Mouse (Mus musculus) intestine, embryonic 16.5 days (tissue): ENCODE measurements at regions not wholly inside any gene's neighbourhood (a gene's known extent, or its start where the extent isn't known, plus 50 kb on each side); places are given as distances from the start of the nearest gene placed in this dataset.

Source experiments
- ATAC-seq: fragments of 200-750 bp; cut with Nextera tagmentation; 2 replicates; pipeline ENCODE4 v1.8.0; 2017; ENCODE audit warnings: moderate TSS enrichment, moderate library complexity
- H3K27ac ChIP-seq: fragments of 300-500 bp; sonication (generic); 2 replicates; pipeline ENCODE4 v1.5.1; 2014; ENCODE audit warnings: mild to moderate bottlenecking, low read length
- H3K27me3 ChIP-seq: fragments of 300-500 bp; sonication (generic); replicated peaks from 2 replicates; pipeline ENCODE4 v1.6.1; 2014; ENCODE audit warnings: low read length, control low read depth, mixed read lengths; ENCODE audit not compliant: control insufficient read depth, insufficient read depth
- H3K36me3 ChIP-seq: fragments of 300-500 bp; sonication (generic); 2 replicates; pipeline ENCODE4 v1.6.1; 2014; ENCODE audit warnings: low read length, control low read depth; ENCODE audit not compliant: control insufficient read depth, insufficient read depth
- H3K4me1 ChIP-seq: fragments of 300-500 bp; sonication (generic); 2 replicates; pipeline ENCODE4 v1.6.1; 2014; ENCODE audit warnings: low read length, control low read depth, mixed read lengths; ENCODE audit not compliant: control insufficient read depth, insufficient read depth
- H3K4me2 ChIP-seq: fragments of 300-500 bp; sonication (generic); 2 replicates; pipeline ENCODE4 v1.6.1; 2014; ENCODE audit warnings: low read depth, low read length, control low read depth
- H3K4me3 ChIP-seq: fragments of 300-500 bp; sonication (generic); 2 replicates; pipeline ENCODE4 v1.5.1; 2014; ENCODE audit warnings: mild to moderate bottlenecking, low read length
- H3K9ac ChIP-seq: fragments of 300-500 bp; sonication (generic); 2 replicates; pipeline ENCODE4 v1.6.1; 2014; ENCODE audit warnings: low read depth, low read length
- H3K9me3 ChIP-seq: fragments of 300-500 bp; sonication (generic); 2 replicates; pipeline ENCODE4 v1.6.1; 2016; ENCODE audit warnings: low read length, control low read depth; ENCODE audit not compliant: control insufficient read depth
- WGBS: fragments of 180-500 bp; shearing (Covaris S2); extraction: QIAGEN DNeasy Blood & Tissue Kit; methylation state at CpG from one replicate; pipeline ENCODE4 v1.1.7; 2014; 5-methylcytosine and 5-hydroxymethylcytosine counted together

GRCm38 (mm10) chr16:30652692-30653091, 53.2 kb downstream of the Fam43a start:
- H3K36me3 ChIP-seq, result no peaks in the 10 kb centered on the region
- H3K9me3 ChIP-seq, result no peaks in the 10 kb centered on the region
- no peak overlapping the region for H3K4me3 ChIP-seq
- no peak overlapping the region for H3K27ac ChIP-seq
- no peaks in the 10 kb centered on the region for H3K4me1 ChIP-seq
- no peaks in the 10 kb centered on the region for H3K27me3 ChIP-seq
- 77% methylated on average over 4 of the region's 4 CpGs for WGBS
- no peak overlapping the region for H3K4me2 ChIP-seq
- no peak overlapping the region for H3K9ac ChIP-seq
- ATAC-seq, result no peak

- Histone ChIP-seq H3K9ac (no peak overlapping the region), H3K4me3 (no peak overlapping the region), H3K36me3 (no peaks in the 10 kb centered on the region), H3K27ac (no peak overlapping the region), H3K4me2 (no peak overlapping the region), H3K9me3 (no peaks in the 10 kb centered on the region), H3K4me1 (no peaks in the 10 kb centered on the region), H3K27me3 (no peaks in the 10 kb centered on the region)
- WGBS, result 85% methylated on average over 5 of the region's 5 CpGs
- no peak for ATAC-seq
Measured at GRCm38 (mm10) chr16:30653806-30654205, 54.3 kb downstream of the Fam43a start.

- no peak overlapping the region for H3K27ac ChIP-seq
- no peak for ATAC-seq
- no peaks in the 10 kb centered on the region for H3K27me3 ChIP-seq
- no peak overlapping the region for H3K9ac ChIP-seq
- no peak overlapping the region for H3K4me2 ChIP-seq
- no peak overlapping the region for H3K4me3 ChIP-seq
- H3K9me3 ChIP-seq, result no peaks in the 10 kb centered on the region
- H3K36me3 ChIP-seq, result no peaks in the 10 kb centered on the region
- no peaks in the 10 kb centered on the region for H3K4me1 ChIP-seq
- WGBS, result 78% methylated on average over 9 of the region's 9 CpGs
Measured at GRCm38 (mm10) chr16:30654226-30654625, 54.7 kb downstream of the Fam43a start.

- Histone ChIP-seq H3K4me2 (no peak overlapping the region), H3K4me1 (no peaks in the 10 kb centered on the region), H3K9ac (no peak overlapping the region), H3K27me3 (no peaks in the 10 kb centered on the region), H3K27ac (no peak overlapping the region), H3K36me3 (no peaks in the 10 kb centered on the region), H3K4me3 (no peak overlapping the region), H3K9me3 (no peaks in the 10 kb centered on the region)
- ATAC-seq, result peak; percentile 31; the same call in 1 of the 2 replicates
- WGBS, result 59% methylated on average over 5 of the region's 5 CpGs
Measured at GRCm38 (mm10) chr16:30655798-30656221, 56.3 kb downstream of the Fam43a start.

GRCm38 (mm10) chr16:30656881-30657280, 57.4 kb downstream of the Fam43a start:
- Histone ChIP-seq H3K9ac (no peak overlapping the region), H3K4me2 (no peak overlapping the region), H3K27me3 (no peaks in the 10 kb centered on the region), H3K4me1 (no peaks in the 10 kb centered on the region), H3K36me3 (no peaks in the 10 kb centered on the region), H3K27ac (no peak overlapping the region), H3K4me3 (no peak overlapping the region), H3K9me3 (no peaks in the 10 kb centered on the region)
- ATAC-seq, result no peak
- 83% methylated on average over 17 of the region's 17 CpGs for WGBS

GRCm38 (mm10) chr16:30658921-30659320, 59.4 kb downstream of the Fam43a start:
- H3K9me3 ChIP-seq, result no peaks in the 10 kb centered on the region
- WGBS, result 74% methylated on average over 4 of the region's 4 CpGs
- no peak for ATAC-seq

GRCm38 (mm10) chr16:30661086-30661977, 61.8 kb downstream of the Fam43a start:
- Histone ChIP-seq H3K4me1 (no peaks in the 10 kb centered on the region), H3K9ac (no peak overlapping the region), H3K36me3 (no peaks in the 10 kb centered on the region), H3K9me3 (no peaks in the 10 kb centered on the region), H3K4me3 (no peak overlapping the region), H3K27ac (no peak overlapping the region), H3K4me2 (no peak overlapping the region), H3K27me3 (no peaks in the 10 kb centered on the region)
- no peak for ATAC-seq
- WGBS, result 77% methylated on average over 16 of the region's 16 CpGs

More at GRCm38 (mm10) chr16:30658921-30659320, 59.4 kb downstream of the Fam43a start:
- H3K9ac ChIP-seq, result no peak overlapping the region
- no peak overlapping the region for H3K27ac ChIP-seq
- no peaks in the 10 kb centered on the region for H3K27me3 ChIP-seq
- H3K36me3 ChIP-seq, result no peaks in the 10 kb centered on the region
- H3K4me2 ChIP-seq, result no peak overlapping the region
- H3K4me1 ChIP-seq, result no peaks in the 10 kb centered on the region
- no peak overlapping the region for H3K4me3 ChIP-seq

- H3K27me3 ChIP-seq, result no peaks in the 10 kb centered on the region
- 77% methylated on average over 8 of the region's 8 CpGs for WGBS
- H3K4me3 ChIP-seq, result no peak overlapping the region
- no peak overlapping the region for H3K9ac ChIP-seq
- no peaks in the 10 kb centered on the region for H3K4me1 ChIP-seq
- ATAC-seq, result no peak
- no peaks in the 10 kb centered on the region for H3K9me3 ChIP-seq
- H3K4me2 ChIP-seq, result no peak overlapping the region
- H3K27ac ChIP-seq, result no peak overlapping the region
- no peaks in the 10 kb centered on the region for H3K36me3 ChIP-seq
Measured at GRCm38 (mm10) chr16:30663055-30663454, 63.5 kb downstream of the Fam43a start.

GRCm38 (mm10) chr16:30663971-30664370, 64.4 kb downstream of the Fam43a start:
- H3K4me1 ChIP-seq, result no peaks in the 10 kb centered on the region
- no peak overlapping the region for H3K4me2 ChIP-seq
- H3K27me3 ChIP-seq, result no peaks in the 10 kb centered on the region
- H3K36me3 ChIP-seq, result no peaks in the 10 kb centered on the region
- ATAC-seq, result no peak
- no peak overlapping the region for H3K9ac ChIP-seq
- no peak overlapping the region for H3K4me3 ChIP-seq
- no peaks in the 10 kb centered on the region for H3K9me3 ChIP-seq
- H3K27ac ChIP-seq, result no peak overlapping the region
- WGBS, result 75% methylated on average over 3 of the region's 3 CpGs
